Mouse (Mus musculus): Measurements from ENCODE around the gene Gm21812. TPM values are rescaled to one million over a fixed set of nuclear protein-coding genes. Genes with fewer than 3 reads are reported as not detected.
"Not testable (repeated sequence)": the region's sequence is repeated elsewhere in the genome, so short reads cannot be mapped to it uniquely, and the experiment has no call there.

Gm21812 gene
- not detected for polyA plus RNA-seq (2017; shearing (Covaris generic))

GRCm38 (mm10) chrY:9347084-9347483 lies at the start of gene Gm21812:
Gene Gm21812 (minus strand): TSS chrY:9347184.
- not testable (repeated sequence) for ATAC-seq

Other genes with a start within 250 kb of the Gm21812 start
- not detected for gene Gm21292, start 213.3 kb downstream of the Gm21812 start, polyA plus RNA-seq (2017; shearing (Covaris generic))
- gene Gm21721, start 145.0 kb downstream of the Gm21812 start, polyA plus RNA-seq (2017; shearing (Covaris generic)), result not detected
- gene Gm21874, start 69.0 kb upstream of the Gm21812 start, polyA plus RNA-seq (2017; shearing (Covaris generic)), result not detected

Data from CD4-positive, CD25-positive, alpha-beta regulatory T cell, adult 4 months (primary cell).